Mouse (Mus musculus) stomach, postnatal 0 days (tissue): ENCODE results near the gene Tmem210. TPM values are rescaled to one million over a fixed set of nuclear protein-coding genes. Genes with fewer than 3 reads are reported as not detected.

Experiments
- ATAC-seq: fragments of 200-750 bp; cut with Nextera tagmentation; 2 replicates; pipeline ENCODE4 v1.8.0; 2017; ENCODE audit not compliant: low FRiP score, low TSS enrichment
- DNase-seq: peaks from one replicate; pipeline ENCODE4 v3.0.0-alpha.2; 2016; ENCODE audit warnings: low spot score
- H3K27ac ChIP-seq: fragments of 300-500 bp; sonication (generic); replicated peaks from 2 replicates; pipeline ENCODE4 v1.5.1; 2014; ENCODE audit warnings: mild to moderate bottlenecking, control low read depth
- H3K27me3 ChIP-seq: fragments of 300-500 bp; sonication (generic); 2 replicates; pipeline ENCODE4 v1.6.1; 2014; ENCODE audit warnings: low read length; ENCODE audit not compliant: control insufficient read depth, insufficient read depth
- H3K36me3 ChIP-seq: fragments of 300-500 bp; sonication (generic); 2 replicates; pipeline ENCODE4 v1.6.1; 2014; ENCODE audit warnings: low read length, mixed read lengths; ENCODE audit not compliant: control insufficient read depth, insufficient read depth
- H3K4me1 ChIP-seq: fragments of 300-500 bp; sonication (generic); replicated peaks from 2 replicates; pipeline ENCODE4 v1.6.1; 2014; ENCODE audit warnings: antibody characterized with exemption; ENCODE audit not compliant: control insufficient read depth, insufficient read depth
- H3K4me2 ChIP-seq: fragments of 300-500 bp; sonication (generic); replicated peaks from 2 replicates; pipeline ENCODE4 v1.6.1; 2014; ENCODE audit warnings: low read depth, mild to moderate bottlenecking, control low read depth, moderate library complexity
- H3K4me3 ChIP-seq: fragments of 300-500 bp; sonication (generic); 2 replicates; pipeline ENCODE4 v1.5.1; 2014; ENCODE audit warnings: low read depth, low read length, control low read depth
- H3K9ac ChIP-seq: fragments of 300-500 bp; sonication (generic); 2 replicates; pipeline ENCODE4 v1.6.1; 2014; ENCODE audit warnings: mild to moderate bottlenecking, low read length, control low read depth, mixed read lengths
- H3K9me3 ChIP-seq: fragments of 300-500 bp; sonication (generic); 2 replicates; pipeline ENCODE4 v1.6.1; 2016; ENCODE audit warnings: low read length; ENCODE audit not compliant: control insufficient read depth
- CTCF ChIP-seq: IDR thresholded peaks from 2 replicates; pipeline ENCODE4 v1.5.1; 2016; ENCODE audit warnings: antibody characterized with exemption, low read depth, mild to moderate bottlenecking, moderate library complexity
- EP300 ChIP-seq: optimal IDR thresholded peaks from 2 replicates; pipeline ENCODE3; 2016; ENCODE audit warnings: antibody characterized with exemption
- WGBS: fragments of 180-500 bp; shearing (Covaris S2); extraction: QIAGEN DNeasy Blood & Tissue Kit; methylation state at CpG from one replicate; pipeline ENCODE4 v1.1.7; 2014; 5-methylcytosine and 5-hydroxymethylcytosine counted together
- polyA plus RNA-seq: library from polyadenylated mRNA; unstranded; fragments of >200 nt; fragmentation: Nextera tagmentation; extraction: Ambion mirVana; gene quantifications from 2 replicates; pipeline ENCODE4 v1.2.1, GENCODE M21; 2015

The Tmem210 gene
- polyA plus RNA-seq, 1 experiment from 2014 or later: not detected

DNA sequence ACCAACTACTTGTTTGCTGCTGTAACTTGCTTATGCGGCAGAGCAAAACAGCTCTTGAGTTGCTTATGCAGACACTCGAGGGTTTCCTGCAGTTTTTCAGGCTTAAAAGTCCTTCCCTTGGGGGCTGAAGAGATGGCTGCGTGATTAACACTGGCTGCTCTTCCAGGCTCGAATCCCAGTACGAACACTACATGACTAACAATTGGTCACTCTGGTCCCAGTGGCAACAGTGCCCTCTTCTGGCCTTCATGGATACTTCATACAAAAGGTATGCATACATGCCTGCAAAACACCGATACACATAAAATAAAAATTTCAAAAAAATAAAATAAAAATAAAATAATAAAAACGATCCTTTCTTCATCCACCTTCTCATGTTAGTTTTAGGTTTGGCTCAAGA is 40.5 kb downstream of the Tmem210 start:
- Histone ChIP-seq H3K27me3 (no peaks in the 10 kb centered on the region), H3K4me3 (no peak overlapping the region), H3K27ac (no peak overlapping the region), H3K9me3 (no peaks in the 10 kb centered on the region), H3K9ac (no peak overlapping the region), H3K4me2 (no peak overlapping the region), H3K4me1 (peaks cover 1% of the 10 kb centered on the region; the same call in 1 of the 2 replicates), H3K36me3 (no peaks in the 10 kb centered on the region)
- WGBS: 40% methylated on average over 7 of the region's 7 CpGs
- ATAC-seq: no peak
- DNase-seq: peak; percentile 50
- TF ChIP-seq CTCF (peak; percentile 78), EP300 (no peak)

- no peak overlapping the region for H3K27ac ChIP-seq
- TF ChIP-seq CTCF (peak; percentile 36; the same call in 1 of the 2 replicates), EP300 (no peak)
- DNase-seq: no peak
These were observed 43.5 kb downstream of the Tmem210 start for GRCm38 (mm10) chr2:25331470-25331869.

DNA sequence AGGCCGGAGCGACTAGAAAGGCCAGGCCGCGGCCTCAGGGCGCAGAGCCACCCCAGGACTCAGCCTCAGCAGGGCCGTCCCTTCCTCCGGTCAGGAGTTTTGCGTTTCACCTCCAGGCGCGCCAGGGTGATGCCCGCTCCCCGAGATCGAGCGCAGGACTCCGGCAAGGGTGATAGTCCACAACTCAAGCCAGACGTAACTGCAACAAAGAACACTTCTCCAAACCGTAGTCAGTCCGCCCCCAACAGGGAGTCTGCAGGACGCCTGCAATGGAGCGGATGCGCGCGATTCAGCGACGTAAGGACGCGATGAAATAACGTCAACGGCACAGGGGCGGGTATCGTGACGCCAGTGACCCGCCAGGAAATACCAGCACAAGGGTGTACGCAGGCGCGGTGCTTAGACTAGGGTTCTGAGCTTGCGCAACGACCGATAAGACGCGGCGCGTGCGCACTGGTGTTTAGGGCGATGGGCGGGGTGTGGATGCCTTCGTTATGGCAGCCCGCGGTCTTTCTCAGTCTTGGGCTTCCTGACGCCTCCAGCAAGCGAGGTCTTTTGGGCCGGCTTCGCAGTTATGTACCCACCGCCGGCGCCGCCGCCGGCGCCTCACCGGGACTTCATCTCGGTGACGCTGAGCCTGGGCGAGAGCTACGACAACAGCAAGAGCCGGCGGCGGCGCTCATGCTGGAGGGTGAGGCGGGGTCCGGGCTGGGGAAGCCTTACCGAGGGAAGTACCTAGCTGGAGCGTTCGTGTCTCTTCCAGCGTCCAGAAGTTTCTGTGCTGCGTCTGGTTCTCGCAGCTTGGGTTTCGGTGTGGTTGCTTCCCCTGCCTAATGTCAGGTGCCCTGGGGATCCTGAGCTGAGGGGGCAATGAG is 44.6 kb downstream of the Tmem210 start, which contains the start of gene Man1b1:
TSS of gene Man1b1 (plus strand) at position 53 of the 875 bp plus-strand sequence.
- WGBS: under 1% methylated on average over 74 of the region's 78 CpGs
- TF ChIP-seq EP300 (no peak), CTCF (peak; percentile 68)
- Histone ChIP-seq H3K4me3 (peak within 1 kb of the TSS; percentile 91), H3K27ac (peak within 1 kb of the TSS; percentile 77), H3K9ac (peak within 1 kb of the TSS; percentile 71), H3K9me3 (no peaks in the 10 kb centered on the region), H3K4me2 (peak within 1 kb of the TSS; percentile 75), H3K4me1 (peaks cover 3% of the 10 kb centered on the region; the same call in 1 of the 2 replicates), H3K36me3 (peaks cover 14% of the 10 kb centered on the region; the same call in 1 of the 2 replicates), H3K27me3 (no peaks in the 10 kb centered on the region)
- ATAC-seq (peak; percentile 97), DNase-seq (peak; percentile 99)

More at GRCm38 (mm10) chr2:25331470-25331869, 43.5 kb downstream of the Tmem210 start:
- Histone ChIP-seq H3K4me1 (peaks cover 3% of the 10 kb centered on the region; the same call in 1 of the 2 replicates), H3K9ac (peak overlapping the region; percentile 71), H3K36me3 (peaks cover 9% of the 10 kb centered on the region; the same call in 1 of the 2 replicates), H3K9me3 (no peaks in the 10 kb centered on the region), H3K4me3 (peak overlapping the region; percentile 91), H3K27me3 (no peaks in the 10 kb centered on the region), H3K4me2 (peak overlapping the region; percentile 68)
- no peak for ATAC-seq
- WGBS: 56% methylated on average over 9 of the region's 9 CpGs

- no peaks in the 10 kb centered on the region for H3K9me3 ChIP-seq
- no peaks in the 10 kb centered on the region for H3K27me3 ChIP-seq
- peak overlapping the region; percentile 91 for H3K4me3 ChIP-seq
- WGBS: 78% methylated on average over 2 of the region's 2 CpGs
- no peak for ATAC-seq
- no peak overlapping the region for H3K27ac ChIP-seq
- peaks cover 3% of the 10 kb centered on the region; the same call in 1 of the 2 replicates for H3K4me1 ChIP-seq
- H3K4me2 ChIP-seq: peak overlapping the region; percentile 75
- no peak for TF ChIP-seq EP300
- TF ChIP-seq CTCF: no peak
- peak overlapping the region; percentile 71 for H3K9ac ChIP-seq
- DNase-seq: no peak
- peaks cover 18% of the 10 kb centered on the region; the same call in 1 of the 2 replicates for H3K36me3 ChIP-seq
These were observed 45.6 kb downstream of the Tmem210 start for GRCm38 (mm10) chr2:25333569-25333968.

DNA sequence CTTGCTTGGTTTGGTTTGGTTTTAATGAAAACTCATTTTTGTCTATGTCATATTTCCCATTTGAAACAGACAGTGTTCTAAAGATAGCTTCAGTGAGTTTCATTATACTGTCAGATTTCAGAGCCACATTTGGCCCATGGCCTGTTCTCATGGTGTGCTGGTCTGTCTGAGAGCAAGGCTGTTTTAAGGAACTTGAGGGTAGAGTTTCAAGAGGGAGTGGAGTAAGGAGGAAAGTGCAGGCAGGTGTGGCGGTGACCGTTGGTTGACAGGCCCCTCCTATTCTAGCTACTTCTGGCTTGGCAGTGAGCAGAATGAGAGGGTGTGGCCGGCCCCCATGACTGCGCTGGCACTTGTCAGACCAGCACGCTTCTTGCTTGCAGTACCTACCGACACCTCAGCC is 50.4 kb downstream of the Tmem210 start:
- H3K27ac ChIP-seq: no peak overlapping the region
- no peak overlapping the region for H3K4me2 ChIP-seq
- DNase-seq (peak; percentile 39), ATAC-seq (peak; percentile 56)
- H3K27me3 ChIP-seq: no peaks in the 10 kb centered on the region
- peaks cover 3% of the 10 kb centered on the region; the same call in 1 of the 2 replicates for H3K4me1 ChIP-seq
- TF ChIP-seq EP300: no peak
- no peak for TF ChIP-seq CTCF
- WGBS: 86% methylated on average over 6 of the region's 6 CpGs
- H3K36me3 ChIP-seq: peaks cover 30% of the 10 kb centered on the region
- H3K9me3 ChIP-seq: no peaks in the 10 kb centered on the region
- no peak overlapping the region for H3K9ac ChIP-seq
- no peak overlapping the region for H3K4me3 ChIP-seq

Other genes with a start within 250 kb of the Tmem210 start
- gene Nsmf, start 233.8 kb upstream of the Tmem210 start, polyA plus RNA-seq: 23.5 and 30.2 TPM in 2 replicates
- gene Entpd8, start 207.8 kb upstream of the Tmem210 start, polyA plus RNA-seq: 3.3 TPM in 2 replicates
- gene Noxa1, start 193.0 kb upstream of the Tmem210 start, polyA plus RNA-seq: 4.0 and 4.4 TPM in 2 replicates
- gene Nrarp, start 107.4 kb upstream of the Tmem210 start, polyA plus RNA-seq: 25.3 and 25.6 TPM in 2 replicates
- gene Tor4a, start 91.3 kb upstream of the Tmem210 start, polyA plus RNA-seq: 13.1 and 13.7 TPM in 2 replicates
- gene Nelfb, start 76.7 kb upstream of the Tmem210 start, polyA plus RNA-seq: 58.6 and 59.1 TPM in 2 replicates
- gene Stpg3, start 73.5 kb upstream of the Tmem210 start, polyA plus RNA-seq: not detected in 2 replicates
- gene Fam166a, start 69.4 kb upstream of the Tmem210 start, polyA plus RNA-seq: 0.92 TPM in 1 of 2 replicates, not detected in the other
- 475 and 486 TPM in 2 replicates for gene Tubb4b, start 63.4 kb upstream of the Tmem210 start, polyA plus RNA-seq
- gene Slc34a3, start 53.8 kb upstream of the Tmem210 start, polyA plus RNA-seq: 0.10 and 0.12 TPM in 2 replicates
- 0.51 and 0.91 TPM in 2 replicates for gene Rnf224, start 51.4 kb upstream of the Tmem210 start, polyA plus RNA-seq
- 26.8 and 31.7 TPM in 2 replicates for gene Rnf208, start 45.9 kb upstream of the Tmem210 start, polyA plus RNA-seq
- 326 and 355 TPM in 2 replicates for gene Cysrt1, start 45.7 kb upstream of the Tmem210 start, polyA plus RNA-seq
- 12.8 and 16.6 TPM in 2 replicates for gene AL732309.1, start 41.3 kb upstream of the Tmem210 start, polyA plus RNA-seq
- 38.2 and 39.7 TPM in 2 replicates for gene Tmem203, start 32.7 kb upstream of the Tmem210 start, polyA plus RNA-seq
- gene Tprn, start 25.5 kb upstream of the Tmem210 start, polyA plus RNA-seq: 17.4 and 20.3 TPM in 2 replicates
- 149 and 162 TPM in 2 replicates for gene Ssna1, start 15.7 kb upstream of the Tmem210 start, polyA plus RNA-seq
- gene Anapc2, start 15.7 kb upstream of the Tmem210 start, polyA plus RNA-seq: 57.5 and 59.6 TPM in 2 replicates
- gene Lrrc26, start 1.8 kb downstream of the Tmem210 start, polyA plus RNA-seq: 34.9 and 42.1 TPM in 2 replicates
- 1.3 TPM in 2 replicates for gene Grin1, start 31.0 kb downstream of the Tmem210 start, polyA plus RNA-seq
- 29.2 and 29.9 TPM in 2 replicates for gene Man1b1, start 44.2 kb downstream of the Tmem210 start, polyA plus RNA-seq
- 9.5 and 9.9 TPM in 2 replicates for gene Dpp7, start 68.2 kb downstream of the Tmem210 start, polyA plus RNA-seq
- gene Uap1l1, start 77.5 kb downstream of the Tmem210 start, polyA plus RNA-seq: 33.2 and 36.9 TPM in 2 replicates
- 14.1 and 16.6 TPM in 2 replicates for gene Sapcd2, start 84.2 kb downstream of the Tmem210 start, polyA plus RNA-seq
- 21.2 and 23.3 TPM in 2 replicates for gene Entpd2, start 107.7 kb downstream of the Tmem210 start, polyA plus RNA-seq
- gene Npdc1, start 111.2 kb downstream of the Tmem210 start, polyA plus RNA-seq: 52.8 and 53.0 TPM in 2 replicates
- gene Fut7, start 135.1 kb downstream of the Tmem210 start, polyA plus RNA-seq: 0.12 TPM in 1 of 2 replicates, not detected in the other
- 1.7 and 2.6 TPM in 2 replicates for gene Abca2, start 140.6 kb downstream of the Tmem210 start, polyA plus RNA-seq
- 246 and 272 TPM in 2 replicates for gene Clic3, start 168.7 kb downstream of the Tmem210 start, polyA plus RNA-seq
- gene Paxx, start 172.9 kb downstream of the Tmem210 start, polyA plus RNA-seq: 51.7 and 59.7 TPM in 2 replicates
- gene Ptgds, start 181.9 kb downstream of the Tmem210 start, polyA plus RNA-seq: 4.7 and 5.2 TPM in 2 replicates
- not detected in 2 replicates for gene Lcn12, start 205.8 kb downstream of the Tmem210 start, polyA plus RNA-seq
- 39.3 and 47.5 TPM in 2 replicates for gene Fbxw5, start 212.6 kb downstream of the Tmem210 start, polyA plus RNA-seq
- 2.8 and 3.8 TPM in 2 replicates for gene C8g, start 213.6 kb downstream of the Tmem210 start, polyA plus RNA-seq